Mouse (Mus musculus) WW6 (cell line): ENCODE results near the gene Zfp59.
"Not testable (repeated sequence)": the region's sequence is repeated elsewhere in the genome, so short reads cannot be mapped to it uniquely, and the experiment has no call there.

Experiments used
- DNase-seq: peaks from one replicate; pipeline ENCODE4 v3.0.0-alpha.2; 2013; ENCODE audit warnings: low read depth, low spot score

The Zfp59 gene

GRCm38 (mm10) chr7:27838323-27839249, at the start of gene Zfp59:
Gene Zfp59, plus strand, starts transcription at chr7:27838607.
- peak; percentile 67 for DNase-seq

GRCm38 (mm10) chr7:27789306-27789705, 49.1 kb upstream of the Zfp59 start:
- DNase-seq: no peak

- DNase-seq: not testable (repeated sequence)
Observed at GRCm38 (mm10) chr7:27793865-27794264, 44.5 kb upstream of the Zfp59 start.

GRCm38 (mm10) chr7:27794566-27794965, 43.8 kb upstream of the Zfp59 start:
- DNase-seq: no peak

GRCm38 (mm10) chr7:27797906-27798811, 40.2 kb upstream of the Zfp59 start:
- peak; percentile 20 for DNase-seq

GRCm38 (mm10) chr7:27801137-27801536, 37.3 kb upstream of the Zfp59 start:
- DNase-seq: no peak

- DNase-seq: no peak
Observed at GRCm38 (mm10) chr7:27802986-27803385, 35.4 kb upstream of the Zfp59 start.

GRCm38 (mm10) chr7:27804297-27805030, 33.9 kb upstream of the Zfp59 start:
- peak; percentile 72 for DNase-seq

- not testable (repeated sequence) for DNase-seq
Observed at GRCm38 (mm10) chr7:27806896-27807295, 31.5 kb upstream of the Zfp59 start, which contains the start of gene Zfp626. Gene Zfp626, plus strand, starts transcription at chr7:27807196.

- DNase-seq: not testable (repeated sequence)
Observed at GRCm38 (mm10) chr7:27807305-27807704, 31.1 kb upstream of the Zfp59 start.

GRCm38 (mm10) chr7:27818526-27819110, 19.8 kb upstream of the Zfp59 start:
- no peak for DNase-seq

- no peak for DNase-seq
Observed at GRCm38 (mm10) chr7:27822611-27823010, 15.8 kb upstream of the Zfp59 start.

GRCm38 (mm10) chr7:27834131-27834530, 4.3 kb upstream of the Zfp59 start:
- DNase-seq: no peak

GRCm38 (mm10) chr7:27837896-27838295, 511 bp upstream of the Zfp59 start:
- no peak for DNase-seq

GRCm38 (mm10) chr7:27839596-27839995, 1.2 kb downstream of the Zfp59 start:
- no peak for DNase-seq

GRCm38 (mm10) chr7:27840104-27840503, 1.7 kb downstream of the Zfp59 start:
- peak; percentile 47 for DNase-seq

GRCm38 (mm10) chr7:27857227-27857626, 18.8 kb downstream of the Zfp59 start, which contains the start of gene Zfp607a:
Gene Zfp607a, plus strand, starts transcription at chr7:27857527.
- no peak for DNase-seq

- DNase-seq: no peak
Observed at GRCm38 (mm10) chr7:27859301-27860251, 21.2 kb downstream of the Zfp59 start.

GRCm38 (mm10) chr7:27860396-27861235, 22.2 kb downstream of the Zfp59 start:
- DNase-seq: peak; percentile 38
